Mouse (Mus musculus) hematopoietic multipotent progenitor cell, adult 10-12 weeks (in vitro differentiated cells): ENCODE results near the gene Zscan4-ps3. TPM values are rescaled to one million over a fixed set of nuclear protein-coding genes. Genes with fewer than 3 reads are reported as not detected.

ENCODE experiments used
- polyA plus RNA-seq: library from polyadenylated mRNA; stranded (reverse); fragments of >175 nt; gene quantifications from 2 replicates; pipeline ENCODE4 v1.2.3, GENCODE M21; 2012; ENCODE audit warnings: low replicate concordance

The Zscan4-ps3 gene
- polyA plus RNA-seq, result not detected in 2 replicates

GRCm38 (mm10) chr7:11609008-11609407 is at the start of gene Zscan4-ps3:
Gene Zscan4-ps3, plus strand, starts transcription at chr7:11609308.

Other genes with a start within 250 kb of the Zscan4-ps3 start
- gene Zscan4f, start 211.4 kb upstream of the Zscan4-ps3 start, polyA plus RNA-seq, result not detected in 2 replicates
- not detected in 2 replicates for gene Zscan4-ps2, start 95.0 kb upstream of the Zscan4-ps3 start, polyA plus RNA-seq
- gene Vmn1r72, start 70.8 kb downstream of the Zscan4-ps3 start, polyA plus RNA-seq, result not detected in 2 replicates
- not detected in 2 replicates for gene Vmn1r73, start 121.0 kb downstream of the Zscan4-ps3 start, polyA plus RNA-seq
- gene Vmn1r74, start 224.7 kb downstream of the Zscan4-ps3 start, polyA plus RNA-seq, result not detected in 2 replicates